Mouse (Mus musculus) embryonic facial prominence, embryonic 11.5 days (tissue): ENCODE measurements around the gene Stim2. TPM values are rescaled to one million over a fixed set of nuclear protein-coding genes. Genes with fewer than 3 reads are reported as not detected.
A peak's percentile ranks its signal among the peaks of the same experiment; 100 is the strongest.

Experiments
- ATAC-seq: fragments of 200-750 bp; cut with Nextera tagmentation; replicated peaks from 2 replicates; pipeline ENCODE4 v1.8.0; 2017; ENCODE audit warnings: low read depth; ENCODE audit not compliant: insufficient number of reproducible peaks, low FRiP score, low TSS enrichment
- DNase-seq: peaks from one replicate; pipeline ENCODE4 v3.0.0-alpha.2; 2015; ENCODE audit warnings: low spot score
- H3K27ac ChIP-seq: fragments of 300-500 bp; sonication (generic); replicated peaks from 2 replicates; pipeline ENCODE4 v1.5.1; 2014; ENCODE audit warnings: mild to moderate bottlenecking, low read depth, low read length, control low read depth
- H3K27me3 ChIP-seq: fragments of 300-500 bp; sonication (generic); 2 replicates; pipeline ENCODE4 v1.6.1; 2014; ENCODE audit warnings: mild to moderate bottlenecking, low read length, moderate library complexity, mixed read lengths; ENCODE audit not compliant: control insufficient read depth, insufficient read depth
- H3K36me3 ChIP-seq: fragments of 300-500 bp; sonication (generic); replicated peaks from 2 replicates; pipeline ENCODE4 v1.6.1; 2014; ENCODE audit warnings: low read depth, mild to moderate bottlenecking, low read length, moderate library complexity, mixed read lengths; ENCODE audit not compliant: control insufficient read depth, insufficient read depth
- H3K4me1 ChIP-seq: fragments of 300-500 bp; sonication (generic); 2 replicates; pipeline ENCODE4 v1.6.1; 2014; ENCODE audit warnings: low read length, mixed read lengths; ENCODE audit not compliant: control insufficient read depth, insufficient read depth
- H3K4me2 ChIP-seq: fragments of 300-500 bp; sonication (generic); 2 replicates; pipeline ENCODE4 v1.6.1; 2014; ENCODE audit warnings: low read depth, mild to moderate bottlenecking, control low read depth, low read length, moderate library complexity
- H3K4me3 ChIP-seq: fragments of 300-500 bp; sonication (generic); 2 replicates; pipeline ENCODE4 v1.5.1; 2014; ENCODE audit warnings: low read depth, low read length, control low read depth
- H3K9ac ChIP-seq: fragments of 300-500 bp; sonication (generic); replicated peaks from 2 replicates; pipeline ENCODE4 v1.6.1; 2014; ENCODE audit warnings: mild to moderate bottlenecking, control low read depth, low read length
- H3K9me3 ChIP-seq: fragments of 300-500 bp; sonication (generic); replicated peaks from 2 replicates; pipeline ENCODE4 v1.6.1; 2016; ENCODE audit warnings: mild to moderate bottlenecking, low read length, inconsistent platforms, mixed read lengths; ENCODE audit not compliant: control insufficient read depth
- WGBS: fragments of 180-500 bp; shearing (Covaris S2); extraction: QIAGEN DNeasy Blood & Tissue Kit; methylation state at CpG from one replicate; pipeline ENCODE4 v1.1.7; 2014; 5-methylcytosine and 5-hydroxymethylcytosine counted together
- polyA plus RNA-seq: library from polyadenylated mRNA; unstranded; fragments of >200 nt; fragmentation: Nextera tagmentation; extraction: Ambion mirVana; gene quantifications from 2 replicates; pipeline ENCODE4 v1.2.1, GENCODE M21; 2014

The Stim2 gene
- polyA plus RNA-seq, 1 experiment from 2014 or later = 18.6 TPM

GRCm38 (mm10) chr5:54007617-54008016, 9.3 kb downstream of the Stim2 start:
- 88% methylated on average over 6 of the region's 6 CpGs for WGBS
- H3K9ac ChIP-seq = no peak overlapping the region
- H3K27ac ChIP-seq = no peak overlapping the region
- ATAC-seq (no peak), DNase-seq (no peak)
- no peak overlapping the region for H3K4me3 ChIP-seq
- no peaks in the 10 kb centered on the region for H3K27me3 ChIP-seq
- no peak overlapping the region for H3K4me2 ChIP-seq
- no peaks in the 10 kb centered on the region; the same call in 1 of the 2 replicates for H3K4me1 ChIP-seq
- H3K9me3 ChIP-seq = no peaks in the 10 kb centered on the region
- H3K36me3 ChIP-seq = no peaks in the 10 kb centered on the region

GRCm38 (mm10) chr5:54013271-54013670, 15.0 kb downstream of the Stim2 start:
- Histone ChIP-seq H3K27me3 (no peaks in the 10 kb centered on the region), H3K36me3 (no peaks in the 10 kb centered on the region), H3K9me3 (no peaks in the 10 kb centered on the region), H3K9ac (no peak overlapping the region), H3K4me3 (no peak overlapping the region), H3K27ac (no peak overlapping the region), H3K4me1 (no peaks in the 10 kb centered on the region), H3K4me2 (no peak overlapping the region)
- ATAC-seq (no peak), DNase-seq (no peak)
- WGBS = 81% methylated on average over 1 of the region's 1 CpGs

DNA sequence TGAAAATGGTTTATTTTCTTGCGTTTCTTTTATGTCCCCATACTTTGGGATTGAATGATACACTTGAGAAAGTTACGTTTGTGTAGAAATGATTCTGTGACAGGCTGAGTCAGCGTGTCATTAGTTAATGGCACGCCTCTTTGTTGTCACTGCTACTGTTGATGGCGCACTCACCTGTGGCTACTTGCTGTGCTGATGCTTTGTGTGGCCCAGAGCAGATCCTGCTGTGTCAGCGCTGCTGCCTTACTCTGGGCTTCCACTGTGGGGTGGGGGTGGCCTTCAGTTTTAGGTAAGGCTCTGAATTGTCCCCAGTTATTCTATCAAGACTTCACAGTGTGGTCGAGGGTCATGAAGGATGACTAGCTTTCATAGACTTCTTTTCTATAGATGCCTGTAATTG, 18.8 kb downstream of the Stim2 start:
- no peaks in the 10 kb centered on the region for H3K9me3 ChIP-seq
- no peak overlapping the region for H3K27ac ChIP-seq
- 51% methylated on average over 7 of the region's 7 CpGs for WGBS
- no peak for ATAC-seq
- H3K4me3 ChIP-seq = no peak overlapping the region
- H3K9ac ChIP-seq = no peak overlapping the region
- no peaks in the 10 kb centered on the region for H3K36me3 ChIP-seq
- no peaks in the 10 kb centered on the region for H3K27me3 ChIP-seq
- DNase-seq = no peak
- no peaks in the 10 kb centered on the region for H3K4me1 ChIP-seq
- H3K4me2 ChIP-seq = no peak overlapping the region

DNA sequence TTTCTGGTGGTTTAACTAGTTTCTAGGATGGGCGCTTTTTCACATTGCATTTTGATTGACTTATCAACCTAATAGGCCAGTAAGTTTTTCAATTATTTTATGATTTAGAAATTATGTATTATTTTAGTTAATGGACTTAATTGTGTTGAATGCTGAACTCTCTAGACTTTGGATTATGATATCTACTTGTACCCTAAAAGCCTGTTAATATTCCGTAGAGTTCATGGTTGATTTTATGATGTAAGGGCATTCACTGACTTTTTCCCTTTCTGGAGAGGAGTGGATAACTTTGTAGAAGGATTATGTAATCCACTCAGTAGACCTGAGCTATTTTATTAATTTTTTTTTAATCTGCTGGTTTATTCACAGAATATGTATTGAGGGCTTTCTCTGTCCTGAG, 20.6 kb downstream of the Stim2 start:
- DNase-seq (no peak), ATAC-seq (no peak)
- Histone ChIP-seq H3K4me2 (no peak overlapping the region), H3K4me3 (no peak overlapping the region), H3K9me3 (no peaks in the 10 kb centered on the region), H3K27ac (no peak overlapping the region), H3K4me1 (no peaks in the 10 kb centered on the region), H3K27me3 (no peaks in the 10 kb centered on the region), H3K9ac (no peak overlapping the region), H3K36me3 (no peaks in the 10 kb centered on the region)
- 89% methylated on average over 2 of the region's 2 CpGs for WGBS

DNA sequence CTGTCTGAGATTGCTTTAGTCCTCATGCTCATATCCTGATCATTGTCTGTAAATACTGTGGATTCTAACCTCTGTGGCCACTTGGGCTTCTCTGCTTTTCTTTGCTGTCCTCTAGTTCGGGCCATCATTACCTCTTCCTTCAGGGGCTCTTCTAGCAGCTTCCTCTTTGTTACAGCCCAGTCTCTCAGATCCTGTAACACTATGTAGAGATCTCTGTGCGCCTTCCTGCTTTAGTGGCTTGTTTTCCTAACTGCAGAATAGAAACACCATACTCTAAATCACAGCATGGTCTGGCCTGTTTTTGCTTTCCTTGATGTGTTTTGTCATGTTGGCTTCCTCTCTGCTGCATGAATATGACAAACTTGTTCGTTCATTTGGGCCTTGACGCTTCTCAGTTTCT, 21.2 kb downstream of the Stim2 start:
- Histone ChIP-seq H3K4me1 (no peaks in the 10 kb centered on the region), H3K27me3 (no peaks in the 10 kb centered on the region), H3K27ac (no peak overlapping the region), H3K9ac (no peak overlapping the region), H3K36me3 (no peaks in the 10 kb centered on the region), H3K4me2 (no peak overlapping the region), H3K9me3 (no peaks in the 10 kb centered on the region), H3K4me3 (no peak overlapping the region)
- DNase-seq (peak; percentile 33), ATAC-seq (no peak)
- 45% methylated on average over 4 of the region's 4 CpGs for WGBS

DNA sequence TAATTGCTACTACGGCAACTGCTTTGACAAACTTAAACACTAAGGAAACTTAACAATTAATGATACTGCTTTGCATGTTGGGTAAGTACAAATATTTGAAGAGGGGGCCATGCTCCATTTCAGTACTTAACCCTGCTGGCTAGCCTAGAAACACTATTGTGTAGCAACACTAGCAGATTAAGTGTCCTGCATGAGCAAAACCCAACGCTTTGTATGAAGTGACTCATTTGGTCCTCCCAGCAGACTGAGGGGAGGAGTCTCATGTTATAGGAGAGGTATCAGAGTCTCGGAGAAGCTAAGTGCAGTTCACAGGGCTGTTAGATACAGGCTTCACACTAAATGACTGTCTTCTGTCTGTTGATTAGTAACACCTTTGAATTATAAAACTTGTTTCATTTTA, 26.3 kb downstream of the Stim2 start:
- DNase-seq (no peak), ATAC-seq (no peak)
- Histone ChIP-seq H3K27ac (no peak overlapping the region), H3K4me2 (no peak overlapping the region), H3K9ac (no peak overlapping the region), H3K4me3 (no peak overlapping the region), H3K27me3 (no peaks in the 10 kb centered on the region), H3K9me3 (no peaks in the 10 kb centered on the region), H3K4me1 (no peaks in the 10 kb centered on the region), H3K36me3 (no peaks in the 10 kb centered on the region)
- WGBS = 76% methylated on average over 3 of the region's 3 CpGs

GRCm38 (mm10) chr5:54025630-54026029, 27.3 kb downstream of the Stim2 start:
- H3K4me3 ChIP-seq = no peak overlapping the region
- DNase-seq (no peak), ATAC-seq (no peak)
- no peak overlapping the region for H3K4me2 ChIP-seq
- no peaks in the 10 kb centered on the region for H3K36me3 ChIP-seq
- H3K9ac ChIP-seq = no peak overlapping the region
- no peaks in the 10 kb centered on the region for H3K27me3 ChIP-seq
- no peaks in the 10 kb centered on the region for H3K9me3 ChIP-seq
- no peaks in the 10 kb centered on the region for H3K4me1 ChIP-seq
- 94% methylated on average over 2 of the region's 2 CpGs for WGBS
- no peak overlapping the region for H3K27ac ChIP-seq

GRCm38 (mm10) chr5:54033217-54033616, 34.9 kb downstream of the Stim2 start:
- no peak overlapping the region for H3K4me3 ChIP-seq
- H3K9ac ChIP-seq = no peak overlapping the region
- H3K4me2 ChIP-seq = no peak overlapping the region
- H3K27ac ChIP-seq = no peak overlapping the region
- H3K27me3 ChIP-seq = no peaks in the 10 kb centered on the region
- 84% methylated on average over 5 of the region's 5 CpGs for WGBS
- no peak for DNase-seq
- ATAC-seq = no peak
- H3K9me3 ChIP-seq = no peaks in the 10 kb centered on the region
- H3K36me3 ChIP-seq = no peaks in the 10 kb centered on the region
- 0 out of 2 replicates have a peak, but pooled peaks cover 2% of the 10 kb centered on the region for H3K4me1 ChIP-seq
